Mouse (Mus musculus): ENCODE measurements around the gene Noc3l.

Gene Noc3l

DNA sequence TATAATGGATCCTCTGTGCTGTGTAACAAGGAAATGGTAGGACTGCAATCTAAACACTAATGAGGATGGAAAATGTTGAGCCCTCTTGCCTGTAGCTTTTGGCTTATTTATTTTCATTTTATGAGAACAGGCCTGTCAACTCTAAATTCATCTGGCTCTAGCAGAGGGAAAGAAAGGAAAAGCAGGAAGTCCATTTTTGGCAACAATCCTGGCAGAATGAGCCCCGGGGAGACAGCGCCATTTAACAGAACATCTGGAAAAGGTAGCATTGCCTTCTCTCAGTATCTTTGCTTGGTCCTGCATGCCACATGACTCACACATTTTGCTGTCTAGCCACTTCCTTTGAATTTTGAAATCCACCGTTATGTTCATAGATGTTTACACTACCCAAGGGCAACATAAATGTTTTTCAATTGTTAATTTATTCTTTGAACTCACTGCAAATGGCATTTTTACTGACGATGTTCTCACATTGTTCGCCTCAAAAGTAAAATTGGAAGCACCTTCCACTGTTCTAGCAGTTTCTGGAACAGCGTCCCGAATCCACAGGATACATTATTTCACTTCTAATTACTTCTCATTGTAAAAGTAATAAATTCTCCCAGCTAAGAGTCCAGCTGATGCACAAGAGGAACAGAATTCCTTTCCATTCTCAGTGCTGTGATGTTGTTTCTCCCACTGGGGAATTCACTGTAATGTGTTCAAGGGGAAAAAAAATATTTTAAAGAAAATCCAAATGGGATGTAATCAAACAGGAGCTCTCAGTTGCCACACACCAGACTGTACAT lies 60.2 kb downstream of the Noc3l start:
- in situ Hi-C loops (cut with MboI, MseI) = no loop called here

DNA sequence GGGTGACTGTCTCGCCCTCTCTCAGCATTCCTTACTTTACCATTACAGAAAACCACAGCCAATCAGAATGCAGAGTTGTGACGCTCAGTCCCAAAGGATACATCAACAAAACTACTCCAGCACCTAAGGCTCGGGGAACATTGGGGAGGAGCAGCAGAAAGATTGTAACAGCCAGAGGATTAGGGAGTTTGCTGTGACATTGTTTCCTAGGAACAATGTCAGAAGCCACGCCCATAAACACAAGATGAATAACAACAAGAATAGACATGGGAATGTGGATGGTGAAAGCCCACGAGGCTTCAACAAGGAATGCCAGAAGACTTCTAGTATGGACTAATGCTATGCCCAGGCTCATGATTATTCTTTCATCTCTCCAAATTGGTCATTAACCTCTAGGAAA lies 61.0 kb downstream of the Noc3l start:
- in situ Hi-C loops (cut with MboI, MseI) = no loop called here

DNA sequence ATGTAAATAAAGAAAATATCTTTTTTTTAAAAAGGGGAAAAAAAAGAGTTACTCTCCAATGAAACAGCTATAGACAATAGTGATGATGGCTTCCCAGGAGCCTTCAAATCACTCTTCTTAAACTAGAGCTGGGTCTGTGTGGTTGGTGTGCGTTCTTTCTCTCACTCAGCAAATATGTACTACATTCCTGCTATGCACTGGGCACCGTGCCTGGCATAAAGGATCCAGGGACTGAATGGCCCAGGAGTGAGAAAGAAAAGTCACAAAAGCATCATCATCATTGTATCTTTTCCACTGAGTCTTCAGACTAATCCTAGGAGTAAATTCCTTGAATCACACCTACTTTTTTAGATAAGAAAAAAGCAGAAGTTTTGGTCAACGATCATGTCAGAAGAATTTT lies 61.9 kb downstream of the Noc3l start:
- in situ Hi-C loops (cut with MboI, MseI) = no loop called here

- in situ Hi-C loops (cut with MboI, MseI) = no loop called here
Measured at GRCm38 (mm10) chr19:38750192-38750591, 68.8 kb downstream of the Noc3l start.

GRCm38 (mm10) chr19:38746492-38747014 lies 72.5 kb downstream of the Noc3l start:
- in situ Hi-C loops (cut with MboI, MseI) = no loop called here

- in situ Hi-C loops (cut with MboI, MseI) = no loop called here
Measured at GRCm38 (mm10) chr19:38745810-38746491, 73.1 kb downstream of the Noc3l start.

GRCm38 (mm10) chr19:38744546-38744945 lies 74.5 kb downstream of the Noc3l start:
- in situ Hi-C loops (cut with MboI, MseI) = no loop called here

Data from T-helper 2 cell (primary cell).